Mouse (Mus musculus) testis, adult 2 months (tissue): ENCODE results near the gene Dnm1. TPM values are rescaled to one million over a fixed set of nuclear protein-coding genes. Genes with fewer than 3 reads are reported as not detected.
"Not testable (repeated sequence)": the region's sequence is repeated elsewhere in the genome, so short reads cannot be mapped to it uniquely, and the experiment has no call there.

ENCODE experiments used
- H3K27ac ChIP-seq: fragments of 200-500 bp; 2 replicates; pipeline ENCODE4 v1.5.1; 2012; ENCODE audit warnings: low read depth, low read length; ENCODE audit not compliant: control insufficient read depth, insufficient read depth
- H3K27me3 ChIP-seq: fragments of 200-500 bp; 2 replicates; pipeline ENCODE4 v1.6.1; 2012; ENCODE audit warnings: mild to moderate bottlenecking, low read length, moderate library complexity; ENCODE audit not compliant: control insufficient read depth, insufficient read depth
- H3K36me3 ChIP-seq: fragments of 200-500 bp; 2 replicates; pipeline ENCODE4 v1.6.1; 2012; ENCODE audit warnings: mild to moderate bottlenecking, low read length; ENCODE audit not compliant: control insufficient read depth, insufficient read depth
- H3K4me1 ChIP-seq: fragments of 200-500 bp; 2 replicates; pipeline ENCODE4 v1.6.1; 2012; ENCODE audit warnings: low read length; ENCODE audit not compliant: control insufficient read depth, insufficient read depth
- H3K4me3 ChIP-seq: fragments of 200-500 bp; 2 replicates; pipeline ENCODE4 v1.5.1; 2012; ENCODE audit warnings: low read depth, mild to moderate bottlenecking, low read length, moderate library complexity, mixed read lengths; ENCODE audit not compliant: control insufficient read depth
- CTCF ChIP-seq: fragments of 200-500 bp; IDR thresholded peaks from 2 replicates; pipeline ENCODE4 v1.5.1; 2012; ENCODE audit warnings: low read depth, mild to moderate bottlenecking, inconsistent platforms, low read length, moderate library complexity; ENCODE audit not compliant: control insufficient read depth, insufficient read depth, insufficient replicate concordance
- POLR2A ChIP-seq: fragments of 200-500 bp; IDR thresholded peaks from 2 replicates; pipeline ENCODE4 v1.6.1; 2012; ENCODE audit warnings: low read depth, mild to moderate bottlenecking, inconsistent platforms, low read length, moderate library complexity; ENCODE audit not compliant: control insufficient read depth
- polyA plus RNA-seq: library from polyadenylated mRNA; depleted of rRNA; stranded (reverse); fragments of >200 nt; gene quantifications from 2 replicates; pipeline ENCODE4 v1.2.3, GENCODE M21; 2012

The Dnm1 gene
- polyA plus RNA-seq, 1 experiment, result 36.3 TPM

DNA sequence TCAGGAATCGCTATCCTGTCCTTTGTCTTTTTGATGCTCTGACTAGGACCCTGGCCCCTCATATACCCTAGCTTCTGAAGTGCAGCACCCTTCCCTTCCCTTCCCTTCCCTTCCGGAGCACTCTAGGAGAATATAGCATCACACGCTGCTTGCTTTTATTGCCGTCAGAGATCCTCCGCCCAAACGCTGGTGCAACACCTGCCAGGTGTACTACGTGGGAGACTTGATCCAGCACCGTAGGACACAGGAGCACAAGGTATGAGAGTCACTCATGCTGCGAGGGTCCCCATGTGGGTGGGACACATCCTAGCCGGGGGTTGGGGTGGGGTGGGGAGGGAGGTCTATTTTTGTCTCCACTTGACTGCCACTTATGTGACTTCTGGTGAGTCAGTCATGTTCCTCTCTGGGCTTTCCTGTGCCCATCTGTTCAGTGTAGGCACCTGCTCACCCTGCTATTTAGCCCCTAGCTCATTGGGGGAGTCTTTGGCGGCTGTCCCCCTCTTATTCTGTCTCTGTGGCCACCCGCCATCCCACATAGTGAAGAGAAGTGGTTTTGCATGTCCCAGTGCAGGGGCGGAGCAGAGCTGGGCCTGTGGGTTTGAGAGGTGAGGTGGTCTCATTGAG, 22.3 kb upstream of the Dnm1 start:
- Histone ChIP-seq H3K36me3 (no peaks in the 10 kb centered on the region; the same call in none of the 2 replicates), H3K4me1 (no peaks in the 10 kb centered on the region), H3K27ac (no peak overlapping the region), H3K4me3 (no peak overlapping the region), H3K27me3 (no peaks in the 10 kb centered on the region)
- TF ChIP-seq POLR2A (no peak), CTCF (no peak)

DNA sequence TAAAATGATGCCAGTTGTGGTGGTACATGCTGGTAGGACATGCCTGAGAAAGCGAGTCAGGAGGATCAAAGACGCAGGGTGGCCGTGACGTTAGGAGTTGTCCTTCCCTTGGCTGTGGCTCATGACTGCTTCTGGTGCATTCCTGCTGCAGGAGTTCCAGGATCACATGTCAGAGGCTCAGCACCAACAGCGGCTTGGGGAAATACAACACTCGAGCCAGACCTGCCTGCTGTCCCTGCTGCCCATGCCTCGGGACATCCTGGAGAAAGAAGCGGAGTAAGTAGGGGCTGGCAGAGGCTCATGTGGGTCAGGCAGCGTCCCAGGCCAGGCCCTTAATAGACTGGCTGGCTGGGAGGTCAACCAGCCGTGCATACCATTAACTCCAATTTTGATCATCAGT, 21.1 kb upstream of the Dnm1 start:
- Histone ChIP-seq H3K4me3 (no peak overlapping the region), H3K27ac (no peak overlapping the region), H3K27me3 (no peaks in the 10 kb centered on the region), H3K4me1 (no peaks in the 10 kb centered on the region), H3K36me3 (no peaks in the 10 kb centered on the region; the same call in none of the 2 replicates)
- TF ChIP-seq POLR2A, result no peak
- TF ChIP-seq CTCF, result no peak

DNA sequence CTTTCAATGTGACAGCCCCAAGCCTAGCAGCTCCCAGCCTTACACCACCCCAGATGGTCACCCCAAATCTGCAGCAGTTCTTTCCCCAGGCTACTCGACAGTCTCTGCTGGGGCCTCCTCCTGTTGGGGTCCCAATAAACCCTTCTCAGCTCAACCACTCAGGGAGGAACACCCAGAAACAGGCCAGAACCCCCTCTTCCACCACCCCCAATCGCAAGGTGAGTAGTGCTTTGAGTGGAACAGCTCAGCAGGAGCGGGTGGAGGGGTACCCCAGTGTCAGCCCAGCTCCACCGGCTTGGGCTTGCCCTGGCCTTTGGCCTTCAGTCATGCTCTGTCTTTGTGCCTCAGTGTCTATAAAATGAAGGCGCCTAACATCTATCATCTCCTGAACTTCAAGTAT, 14.2 kb upstream of the Dnm1 start:
- Histone ChIP-seq H3K4me1 (peaks cover 13% of the 10 kb centered on the region), H3K27me3 (no peaks in the 10 kb centered on the region), H3K36me3 (peaks cover 3% of the 10 kb centered on the region), H3K4me3 (no peak overlapping the region), H3K27ac (no peak overlapping the region)
- TF ChIP-seq CTCF (no peak), POLR2A (no peak)

DNA sequence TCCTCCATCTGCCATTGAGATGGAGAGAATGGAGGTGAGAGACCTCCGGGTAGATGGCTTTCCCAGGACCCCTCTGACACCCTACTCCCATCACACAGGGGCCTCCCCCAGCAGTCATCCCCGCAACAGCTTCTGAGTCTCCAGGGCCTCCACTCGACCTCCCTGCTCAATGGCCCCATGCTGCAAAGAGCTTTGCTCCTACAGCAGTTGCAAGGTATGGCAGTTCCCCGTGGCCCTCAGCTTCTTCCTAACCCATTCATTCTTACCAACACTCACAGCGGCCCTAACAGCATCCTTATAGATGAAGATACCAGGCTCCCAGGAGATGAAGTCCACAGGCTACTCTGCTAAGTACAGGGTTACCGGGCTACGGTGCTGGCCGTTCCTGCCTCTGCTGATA, 11.0 kb upstream of the Dnm1 start:
- H3K4me1 ChIP-seq, result peaks cover 22% of the 10 kb centered on the region
- no peak overlapping the region for H3K27ac ChIP-seq
- TF ChIP-seq POLR2A (no peak), CTCF (no peak)
- peaks cover 3% of the 10 kb centered on the region; the same call in 1 of the 2 replicates for H3K36me3 ChIP-seq
- no peaks in the 10 kb centered on the region for H3K27me3 ChIP-seq
- H3K4me3 ChIP-seq, result no peak overlapping the region

DNA sequence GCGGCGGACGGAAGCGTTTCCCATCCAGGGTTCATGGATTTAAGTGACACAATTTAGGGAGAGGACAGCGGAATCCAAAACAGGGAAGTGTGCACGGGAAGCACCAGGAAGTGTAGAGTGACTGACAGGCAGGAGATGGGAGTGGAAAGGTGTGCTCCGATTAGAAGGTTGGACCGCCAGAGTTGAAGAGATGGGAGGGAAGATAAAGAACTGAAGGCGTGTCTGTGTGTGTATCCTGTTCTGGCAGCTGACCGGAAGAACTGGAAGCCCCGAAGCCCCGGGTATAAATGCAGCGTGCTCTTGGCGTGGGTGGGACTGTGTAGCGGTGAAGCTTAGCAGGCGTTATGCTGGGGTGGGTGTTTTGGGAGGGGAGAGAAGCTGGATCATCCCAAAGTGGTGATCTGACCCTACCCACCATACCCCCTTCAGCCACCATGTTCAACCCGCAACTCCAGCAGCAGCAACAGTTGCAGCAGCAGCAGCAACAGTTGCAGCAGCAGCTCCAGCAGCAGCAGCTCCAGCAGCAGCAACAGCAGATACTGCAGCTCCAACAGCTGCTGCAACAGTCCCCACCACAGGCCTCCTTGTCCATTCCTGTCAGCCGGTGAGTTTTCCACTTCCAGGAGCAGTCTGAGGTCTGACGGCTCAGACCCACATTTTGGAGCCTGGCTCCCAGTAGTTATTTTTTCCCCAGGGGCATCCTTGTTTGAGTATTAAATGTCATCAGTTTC, 10.4 kb upstream of the Dnm1 start:
- TF ChIP-seq POLR2A (no peak), CTCF (no peak)
- peak overlapping the region; percentile 98 for H3K4me3 ChIP-seq
- H3K36me3 ChIP-seq, result peaks cover 3% of the 10 kb centered on the region; the same call in 1 of the 2 replicates
- H3K27me3 ChIP-seq, result no peaks in the 10 kb centered on the region
- H3K4me1 ChIP-seq, result peaks cover 22% of the 10 kb centered on the region
- H3K27ac ChIP-seq, result peak overlapping the region; percentile 63

DNA sequence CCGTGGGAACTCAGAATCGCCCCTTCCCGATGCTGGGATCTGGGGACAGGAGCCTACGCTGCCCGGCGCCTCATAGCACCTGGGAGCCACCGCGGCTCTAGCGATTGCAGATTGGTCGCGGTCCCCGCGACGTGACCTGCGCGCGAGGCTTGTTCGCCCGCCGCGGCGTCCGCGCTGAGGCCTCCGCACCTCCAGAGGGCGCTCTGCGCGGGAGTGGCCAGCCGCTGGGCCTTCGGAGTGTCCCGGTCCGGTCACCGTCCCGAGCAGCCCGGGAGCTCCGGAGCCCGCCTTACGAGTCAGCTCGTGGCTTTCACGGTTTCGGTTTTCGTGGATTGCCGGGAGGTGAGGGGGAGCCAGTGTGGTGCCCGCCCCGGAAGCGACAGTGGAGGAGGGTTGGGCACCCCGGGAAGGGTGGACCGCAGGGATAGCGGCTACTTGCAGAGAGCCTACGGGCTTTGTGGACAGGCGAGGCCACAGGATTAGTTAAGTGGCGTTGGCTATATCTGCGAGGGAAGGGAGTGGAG, 9.7 kb upstream of the Dnm1 start:
- peak overlapping the region; percentile 98 for H3K4me3 ChIP-seq
- TF ChIP-seq POLR2A (peak; percentile 44), CTCF (peak; percentile 89)
- peaks cover 22% of the 10 kb centered on the region for H3K4me1 ChIP-seq
- H3K27ac ChIP-seq, result peak overlapping the region; percentile 63
- peaks cover 3% of the 10 kb centered on the region; the same call in 1 of the 2 replicates for H3K36me3 ChIP-seq
- H3K27me3 ChIP-seq, result no peaks in the 10 kb centered on the region

DNA sequence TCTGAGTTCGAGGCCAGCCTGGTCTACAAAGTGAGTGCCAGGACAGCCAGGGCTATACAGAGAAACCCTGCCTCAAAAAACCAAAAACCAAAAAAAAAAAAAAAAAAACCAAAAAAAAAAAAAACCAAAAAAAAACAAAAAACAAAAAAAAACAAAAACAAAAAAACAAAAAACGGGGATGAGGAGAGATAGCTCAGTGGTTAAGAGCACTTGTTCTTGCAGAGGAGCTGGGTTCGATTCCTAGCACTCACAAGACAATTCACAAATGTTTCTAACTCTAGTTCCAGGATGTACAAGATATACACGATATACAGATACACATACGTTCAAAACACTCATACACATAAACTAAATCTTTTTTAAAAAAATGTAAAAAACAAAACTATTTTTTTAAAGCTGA, 9.1 kb upstream of the Dnm1 start:
- H3K27me3 ChIP-seq, H3K27ac ChIP-seq, H3K36me3 ChIP-seq: not testable (repeated sequence)
- Histone ChIP-seq H3K4me3 (peak overlapping the region; percentile 98), H3K4me1 (peaks cover 22% of the 10 kb centered on the region)
